Mouse (Mus musculus) CH12.LX (cell line): Measurements from ENCODE around the gene Eepd1. TPM values are rescaled to one million over a fixed set of nuclear protein-coding genes. Genes with fewer than 3 reads are reported as not detected.

Experiments used
- DNase-seq: peaks from one replicate; pipeline ENCODE4 v3.0.0-alpha.2; 2013; ENCODE audit errors: extremely low read depth
- H3K27ac ChIP-seq: 2 replicates; pipeline ENCODE4 v1.5.1; 2012; ENCODE audit warnings: low read depth, mild to moderate bottlenecking, control low read depth, moderate library complexity; ENCODE audit not compliant: insufficient read depth
- H3K27me3 ChIP-seq: replicated peaks from 2 replicates; pipeline ENCODE3; 2012; ENCODE audit warnings: inconsistent platforms
- H3K36me3 ChIP-seq, 2 experiments: replicated peaks in 1 of 2; 2 replicates each; pipeline versions ENCODE3 to v1.6.1; 2012; ENCODE audit warnings: inconsistent platforms in 1 of 2, low read length in 1 of 2, mild to moderate bottlenecking in 1 of 2, mixed read lengths in 1 of 2, moderate library complexity in 1 of 2; ENCODE audit not compliant: control insufficient read depth in 1 of 2, insufficient read depth in 1 of 2
- H3K4me1 ChIP-seq, 2 experiments: 2 replicates each; pipeline ENCODE4 v1.6.1; 2012; ENCODE audit warnings: inconsistent platforms in 1 of 2, moderate library complexity in 1 of 2; ENCODE audit not compliant: insufficient read depth in 2 of 2, control insufficient read depth in 1 of 2
- H3K4me2 ChIP-seq: 2 replicates; pipeline ENCODE4 v1.6.1; 2012; ENCODE audit warnings: low read depth, mild to moderate bottlenecking, control low read depth; ENCODE audit not compliant: poor library complexity, insufficient read depth, severe bottlenecking
- H3K4me3 ChIP-seq, 3 experiments: fragments of 150-350 bp in 1 of 3; sonication (generic) in 1 of 3; replicated peaks in 1 of 3; 2 replicates each; pipeline versions ENCODE3 to v1.5.1; 2011 to 2012; ENCODE audit warnings: low read depth in 2 of 3, low read length in 2 of 3, mild to moderate bottlenecking in 2 of 3, moderate library complexity in 2 of 3, control low read depth in 1 of 3, improper control_type of control experiment in 1 of 3, inconsistent platforms in 1 of 3, mixed read lengths in 1 of 3; ENCODE audit not compliant: poor library complexity in 1 of 3
- H3K79me2 ChIP-seq: replicated peaks from 2 replicates; pipeline ENCODE4 v1.6.1; 2012; ENCODE audit warnings: mild to moderate bottlenecking, moderate library complexity; ENCODE audit not compliant: control insufficient read depth, poor library complexity, insufficient read depth, severe bottlenecking; ENCODE audit errors: extremely low read depth
- H3K9ac ChIP-seq: 2 replicates; pipeline ENCODE4 v1.6.1; 2012; ENCODE audit warnings: low read depth, mild to moderate bottlenecking, control low read depth, moderate library complexity; ENCODE audit not compliant: insufficient read depth
- H3K9me3 ChIP-seq: replicated peaks from 2 replicates; pipeline ENCODE3; 2012; ENCODE audit warnings: low read length, inconsistent platforms, mixed read lengths
- BHLHE40 ChIP-seq: IDR thresholded peaks from 2 replicates; pipeline ENCODE4 v1.6.1; 2011; ENCODE audit warnings: mild to moderate bottlenecking, low read depth, low read length, improper control_type of control experiment
- CHD2 ChIP-seq: IDR thresholded peaks from 2 replicates; pipeline ENCODE4 v1.6.1; 2011; ENCODE audit warnings: low read length, improper control_type of control experiment
- E2F4 ChIP-seq: IDR thresholded peaks from 2 replicates; pipeline ENCODE4 v1.6.1; 2011; ENCODE audit warnings: low read depth, low read length, improper control_type of control experiment; ENCODE audit not compliant: insufficient replicate concordance
- ELF1 ChIP-seq: IDR thresholded peaks from 2 replicates; pipeline ENCODE4 v1.6.1; 2014; ENCODE audit warnings: low read depth, mild to moderate bottlenecking, inconsistent platforms, low read length, improper control_type of control experiment
- EP300 ChIP-seq: IDR thresholded peaks from 2 replicates; pipeline ENCODE4 v1.6.1; 2011; ENCODE audit warnings: low read length, improper control_type of control experiment
- ETS1 ChIP-seq: conservative IDR thresholded peaks from 2 replicates; pipeline ENCODE4 v1.6.1; 2012; ENCODE audit warnings: low read depth, mild to moderate bottlenecking, inconsistent platforms, low read length, improper control_type of control experiment, moderate library complexity
- HCFC1 ChIP-seq: IDR thresholded peaks from 2 replicates; pipeline ENCODE4 v1.6.1; 2012; ENCODE audit warnings: low read depth, mild to moderate bottlenecking, inconsistent platforms, low read length, improper control_type of control experiment
- KAT2A ChIP-seq: IDR thresholded peaks from 2 replicates; pipeline ENCODE4 v1.6.1; 2012; ENCODE audit warnings: low read length, improper control_type of control experiment, inconsistent platforms; ENCODE audit not compliant: insufficient replicate concordance
- MAFK ChIP-seq: IDR thresholded peaks from 2 replicates; pipeline ENCODE4 v1.6.1; 2011; ENCODE audit warnings: low read length, improper control_type of control experiment; ENCODE audit not compliant: insufficient replicate concordance
- MAX ChIP-seq: IDR thresholded peaks from 2 replicates; pipeline ENCODE4 v1.6.1; 2011; ENCODE audit warnings: low read length, improper control_type of control experiment
- MEF2A ChIP-seq: IDR thresholded peaks from 2 replicates; pipeline ENCODE4 v1.6.1; 2014; ENCODE audit warnings: low read depth, mild to moderate bottlenecking, inconsistent platforms, low read length, improper control_type of control experiment, borderline replicate concordance
- NELFE ChIP-seq: IDR thresholded peaks from 2 replicates; pipeline ENCODE4 v1.6.1; 2011; ENCODE audit warnings: low read depth, low read length, improper control_type of control experiment
- NRF1 ChIP-seq: IDR thresholded peaks from 2 replicates; pipeline ENCODE4 v1.6.1; 2014; ENCODE audit warnings: low read depth, mild to moderate bottlenecking, inconsistent platforms, low read length, improper control_type of control experiment, moderate library complexity
- PAX5 ChIP-seq: IDR thresholded peaks from 2 replicates; pipeline ENCODE4 v1.6.1; 2012; ENCODE audit warnings: low read length, inconsistent platforms, mixed read lengths
- POLR2AphosphoS2 ChIP-seq: IDR thresholded peaks from 2 replicates; pipeline ENCODE4 v1.6.1; 2011; ENCODE audit warnings: low read depth, low read length, improper control_type of control experiment
- SIN3A ChIP-seq: IDR thresholded peaks from 2 replicates; pipeline ENCODE4 v1.6.1; 2012; ENCODE audit warnings: low read length, improper control_type of control experiment, inconsistent platforms
- SMC3 ChIP-seq: IDR thresholded peaks from 2 replicates; pipeline ENCODE4 v1.6.1; 2011; ENCODE audit warnings: low read depth, low read length, improper control_type of control experiment
- USF1 ChIP-seq: IDR thresholded peaks from 2 replicates; pipeline ENCODE4 v1.6.1; 2014; ENCODE audit warnings: low read depth, mild to moderate bottlenecking, inconsistent platforms, low read length, improper control_type of control experiment
- ZKSCAN1 ChIP-seq: IDR thresholded peaks from 2 replicates; pipeline ENCODE4 v1.6.1; 2012; ENCODE audit warnings: low read depth, inconsistent platforms, low read length, improper control_type of control experiment, borderline replicate concordance
- ZMIZ1 ChIP-seq: IDR thresholded peaks from 2 replicates; pipeline ENCODE4 v1.6.1; 2012; ENCODE audit warnings: low read depth, mild to moderate bottlenecking, inconsistent platforms, low read length, improper control_type of control experiment
- dilution Hi-C: fragments of 300-500 bp; cut with MboI; formaldehyde crosslinking; loops from 2 replicates; pipeline ENCODE4 v1.14.3; 2020; ENCODE audit warnings: low sequenced_read_pairs; ENCODE audit not compliant: extremely low pct_unique_long_range_greater_than_20kb, extremely low pct_ligation_motif_present
- in situ Hi-C: fragments of 300-500 bp; cut with MboI; formaldehyde crosslinking; loops from 3 replicates; pipeline ENCODE4 v1.14.3; 2019; ENCODE audit warnings: low sequenced_read_pairs, low pct_ligation_motif_present, low pct_unique_long_range_greater_than_20kb, mixed read lengths
- polyA plus RNA-seq: library from polyadenylated mRNA; unstranded; fragments of >175 nt; gene quantifications from 2 replicates; pipeline ENCODE4 v1.2.1, GENCODE M21; 2012; ENCODE audit warnings: low read depth; ENCODE audit not compliant: insufficient read length
- total RNA-seq, 2 experiments: library from RNA; depleted of rRNA; stranded (reverse); fragments of 300-350 nt in 1 of 2; fragments of >200 nt in 1 of 2; gene quantifications; 2 replicates each; pipeline ENCODE4 v1.2.3; 2012 to 2014

Eepd1 gene
- total and polyA plus RNA-seq, 3 experiments = 1.3 to 2.5 (median 2.2) TPM

- DNase-seq = no peak
Measured at GRCm38 (mm10) chr9:25552532-25552931, 71.2 kb downstream of the Eepd1 start.

GRCm38 (mm10) chr9:25554246-25554803 lies 73.0 kb downstream of the Eepd1 start:
- no peak overlapping the region for H3K4me2 ChIP-seq
- DNase-seq = no peak
- no peak overlapping the region for H3K9ac ChIP-seq
- H3K4me3 ChIP-seq = no peak overlapping the region
- no peaks in the 10 kb centered on the region for H3K27me3 ChIP-seq
- no peak overlapping the region for H3K27ac ChIP-seq
- dilution Hi-C loops = no loop called here
- no peaks in the 10 kb centered on the region for H3K9me3 ChIP-seq
- H3K4me1 ChIP-seq = peaks cover 5 to 22% of the 10 kb centered on the region in 2 experiments; a peak in 3 of 4 replicates
- no peaks in the 10 kb centered on the region for H3K36me3 ChIP-seq
- in situ Hi-C loops = no loop called here
- H3K79me2 ChIP-seq = no peaks in the 10 kb centered on the region
- TF ChIP-seq MAX (no peak), SIN3A (no peak), MAFK (no peak), E2F4 (no peak), HCFC1 (no peak), EP300 (no peak), KAT2A (no peak), NELFE (no peak), BHLHE40 (no peak), ETS1 (no peak), ELF1 (no peak)

More at GRCm38 (mm10) chr9:25552532-25552931, 71.2 kb downstream of the Eepd1 start:
- H3K27me3 ChIP-seq = no peaks in the 10 kb centered on the region
- no peak overlapping the region for H3K4me2 ChIP-seq
- TF ChIP-seq ZKSCAN1 (no peak), CHD2 (no peak), PAX5 (no peak), POLR2AphosphoS2 (no peak), BHLHE40 (no peak), NRF1 (no peak), KAT2A (no peak), ZMIZ1 (no peak), MEF2A (no peak), SMC3 (no peak), USF1 (no peak)
- H3K4me1 ChIP-seq = peaks cover 5 to 32% of the 10 kb centered on the region in 2 experiments; a peak in 3 of 4 replicates
- H3K4me3 ChIP-seq = no peak overlapping the region
- H3K9ac ChIP-seq = no peak overlapping the region
- no peaks in the 10 kb centered on the region for H3K36me3 ChIP-seq
- H3K27ac ChIP-seq = no peak overlapping the region
- H3K79me2 ChIP-seq = no peaks in the 10 kb centered on the region
- in situ Hi-C loops = no loop called here
- no peaks in the 10 kb centered on the region for H3K9me3 ChIP-seq
- dilution Hi-C loops = no loop called here
